Mouse (Mus musculus) heart, embryonic 16.5 days (tissue): ENCODE data around the gene Gtf2f1. TPM values are rescaled to one million over a fixed set of nuclear protein-coding genes. Genes with fewer than 3 reads are reported as not detected.

Source experiments
- polyA plus RNA-seq: library from polyadenylated mRNA; unstranded; fragments of >200 nt; fragmentation: Nextera tagmentation; extraction: Ambion mirVana; gene quantifications from 2 replicates; pipeline ENCODE4 v1.2.1, GENCODE M21; 2015

The Gtf2f1 gene
- polyA plus RNA-seq, 1 experiment from 2014 or later, result 45.6 TPM

Other genes with a start within 250 kb of the Gtf2f1 start
- 31.7 and 34.9 TPM in 2 replicates for gene Dus3l, start 246.5 kb downstream of the Gtf2f1 start, polyA plus RNA-seq
- 0.59 and 1.2 TPM in 2 replicates for gene Prr22, start 241.0 kb downstream of the Gtf2f1 start, polyA plus RNA-seq
- 6.2 and 6.8 TPM in 2 replicates for gene Rfx2, start 180.3 kb downstream of the Gtf2f1 start, polyA plus RNA-seq
- not detected in 2 replicates for gene Acsbg2, start 136.8 kb downstream of the Gtf2f1 start, polyA plus RNA-seq
- gene 1700061G19Rik, start 135.8 kb downstream of the Gtf2f1 start, polyA plus RNA-seq, result 0.30 and 0.61 TPM in 2 replicates
- gene Mllt1, start 75.9 kb downstream of the Gtf2f1 start, polyA plus RNA-seq, result 26.4 and 31.1 TPM in 2 replicates
- 0.05 TPM in 1 of 2 replicates, not detected in the other for gene Acer1, start 29.2 kb downstream of the Gtf2f1 start, polyA plus RNA-seq
- 117 and 129 TPM in 2 replicates for gene Clpp, start 21.0 kb downstream of the Gtf2f1 start, polyA plus RNA-seq
- 56.4 and 59.6 TPM in 2 replicates for gene Alkbh7, start 13.9 kb downstream of the Gtf2f1 start, polyA plus RNA-seq
- gene Pspn, start 11.3 kb downstream of the Gtf2f1 start, polyA plus RNA-seq, result 0.34 TPM in 1 of 2 replicates, not detected in the other
- 0.32 and 0.41 TPM in 2 replicates for gene Gm17949, start 181 bp upstream of the Gtf2f1 start, polyA plus RNA-seq
- gene Khsrp, start 20.2 kb upstream of the Gtf2f1 start, polyA plus RNA-seq, result 16.5 and 22.8 TPM in 2 replicates
- not detected in 2 replicates for gene Slc25a41, start 30.4 kb upstream of the Gtf2f1 start, polyA plus RNA-seq
- 1.1 and 4.8 TPM in 2 replicates for gene Crb3, start 47.8 kb upstream of the Gtf2f1 start, polyA plus RNA-seq
- gene Slc25a23, start 48.6 kb upstream of the Gtf2f1 start, polyA plus RNA-seq, result 14.7 and 17.0 TPM in 2 replicates
- gene Dennd1c, start 67.2 kb upstream of the Gtf2f1 start, polyA plus RNA-seq, result 2.2 and 4.1 TPM in 2 replicates
- gene Tubb4a, start 76.5 kb upstream of the Gtf2f1 start, polyA plus RNA-seq, result 5.7 and 6.9 TPM in 2 replicates
- 3.3 and 3.4 TPM in 2 replicates for gene Tnfsf9, start 94.0 kb upstream of the Gtf2f1 start, polyA plus RNA-seq
- 0.17 and 0.75 TPM in 2 replicates for gene Cd70, start 138.5 kb upstream of the Gtf2f1 start, polyA plus RNA-seq
- gene Tnfsf14, start 182.9 kb upstream of the Gtf2f1 start, polyA plus RNA-seq, result 0.29 and 0.58 TPM in 2 replicates
- gene C3, start 216.8 kb upstream of the Gtf2f1 start, polyA plus RNA-seq, result 3.5 and 6.3 TPM in 2 replicates
- 28.9 and 30.3 TPM in 2 replicates for gene Gpr108, start 237.2 kb upstream of the Gtf2f1 start, polyA plus RNA-seq
- 47.8 TPM in 2 replicates for gene Trip10, start 238.2 kb upstream of the Gtf2f1 start, polyA plus RNA-seq